Mouse (Mus musculus) inflammation-experienced regulatory T-cells (primary cell): Measurements from ENCODE around the gene Smok3a. TPM values are rescaled to one million over a fixed set of nuclear protein-coding genes. Genes with fewer than 3 reads are reported as not detected.

Experiments
- polyA plus RNA-seq, 2 experiments: library from polyadenylated mRNA; unstranded; fragments of 100-300 nt; shearing (Covaris generic); gene quantifications; one replicate each; pipeline ENCODE4 v1.2.1; 2017

Smok3a gene
- 1 to 10 TPM in 1 of 2 experiments, under 1 TPM in 1; 0.11 to 2.1 TPM for polyA plus RNA-seq

GRCm38 (mm10) chr5:138020961-138021479 is at the start of gene Smok3a, which contains the start of gene Smok3b:
TSS of gene Smok3a (plus strand) at chr5:138021261.
TSS of gene Smok3b (plus strand) at chr5:138021429.

GRCm38 (mm10) chr5:137981300-137981699 is 39.8 kb upstream of the Smok3a start, which contains the start of gene Azgp1:
TSS of gene Azgp1 (plus strand) at chr5:137981520.

GRCm38 (mm10) chr5:138052894-138053293 is 31.8 kb downstream of the Smok3a start, which contains the start of gene Smok3c:
TSS of gene Smok3c (plus strand) at chr5:138053194.

Other genes starting within 250 kb of the Smok3a start
- 100 to 1,000 TPM; 101 to 106 TPM for gene Ppp1r35, start 242.4 kb upstream of the Smok3a start, polyA plus RNA-seq
- 10 to 100 TPM; 34.7 to 39.4 TPM for gene Mepce, start 233.6 kb upstream of the Smok3a start, polyA plus RNA-seq
- gene Zcwpw1, start 233.5 kb upstream of the Smok3a start, polyA plus RNA-seq, result 10 to 100 TPM; 10.4 to 23.8 TPM
- gene Pilra, start 185.0 kb upstream of the Smok3a start, polyA plus RNA-seq, result 1 to 10 TPM in 1 of 2 experiments, under 1 TPM in 1; 0.36 to 4.3 TPM
- gene Pilrb1, start 163.2 kb upstream of the Smok3a start, polyA plus RNA-seq, result under 1 TPM in 1 of 2 experiments, not detected in 1; 0.56 TPM
- gene Pilrb2, start 149.4 kb upstream of the Smok3a start, polyA plus RNA-seq, result 1 to 10 TPM in 1 of 2 experiments, not detected in 1; 6.5 TPM
- gene Cyp3a13, start 99.6 kb upstream of the Smok3a start, polyA plus RNA-seq, result 1 to 10 TPM in 1 of 2 experiments, under 1 TPM in 1; 0.11 to 1.0 TPM
- gene Gjc3, start 58.2 kb upstream of the Smok3a start, polyA plus RNA-seq, result under 1 TPM in 1 of 2 experiments, not detected in 1; 0.04 TPM
- gene Azgp1, start 39.7 kb upstream of the Smok3a start, polyA plus RNA-seq, result 1 to 10 TPM in 1 of 2 experiments, under 1 TPM in 1; 0.23 to 1.0 TPM
- 1 to 10 TPM in 1 of 2 experiments, not detected in 1; 7.7 TPM for gene Smok3b, start 168 bp downstream of the Smok3a start, polyA plus RNA-seq
- gene Smok3c, start 31.9 kb downstream of the Smok3a start, polyA plus RNA-seq, result 1 to 10 TPM in 1 of 2 experiments, under 1 TPM in 1; 0.35 to 2.9 TPM
- 10 to 100 TPM; 11.9 to 14.3 TPM for gene Zkscan1, start 63.8 kb downstream of the Smok3a start, polyA plus RNA-seq
- 10 to 100 TPM; 23.1 to 27.3 TPM for gene Zscan21, start 95.6 kb downstream of the Smok3a start, polyA plus RNA-seq
- 10 to 100 TPM; 21.3 to 26.4 TPM for gene Zfp113, start 134.5 kb downstream of the Smok3a start, polyA plus RNA-seq
- gene Cops6, start 139.8 kb downstream of the Smok3a start, polyA plus RNA-seq, result 100 to 1,000 TPM; 183 to 192 TPM
- 1 to 10 TPM; 8.1 to 8.7 TPM for gene Ap4m1, start 150.7 kb downstream of the Smok3a start, polyA plus RNA-seq
- 10 to 100 TPM; 57.4 to 74.1 TPM for gene Mcm7, start 151.2 kb downstream of the Smok3a start, polyA plus RNA-seq
- gene Taf6, start 166.2 kb downstream of the Smok3a start, polyA plus RNA-seq, result 10 to 100 TPM; 44.9 to 56.9 TPM
- gene Cnpy4, start 166.2 kb downstream of the Smok3a start, polyA plus RNA-seq, result 10 to 100 TPM; 17.3 to 20.4 TPM
- under 1 TPM; 0.93 to 0.99 TPM for gene Mblac1, start 173.1 kb downstream of the Smok3a start, polyA plus RNA-seq
- gene Nxpe5, start 204.6 kb downstream of the Smok3a start, polyA plus RNA-seq, result 1 to 10 TPM in 1 of 2 experiments, under 1 TPM in 1; 0.49 to 1.4 TPM
- 100 to 1,000 TPM in 1 of 2 experiments, 10 to 100 TPM in 1; 61.4 to 105 TPM for gene Lamtor4, start 234.2 kb downstream of the Smok3a start, polyA plus RNA-seq
- gene BC037034, start 242.8 kb downstream of the Smok3a start, polyA plus RNA-seq, result 10 to 100 TPM; 35.3 to 42.7 TPM